Mouse (Mus musculus) forebrain, postnatal 0 days (tissue): ENCODE measurements around the gene Cflar. TPM values are rescaled to one million over a fixed set of nuclear protein-coding genes. Genes with fewer than 3 reads are reported as not detected.
A peak's percentile ranks its signal among the peaks of the same experiment; 100 is the strongest.
"Not testable (repeated sequence)": the region's sequence is repeated elsewhere in the genome, so short reads cannot be mapped to it uniquely, and the experiment has no call there.

ENCODE experiments used
- ATAC-seq: fragments of 200-750 bp; cut with Nextera tagmentation; 2 replicates; pipeline ENCODE4 v1.8.0; 2017; ENCODE audit warnings: mild to moderate bottlenecking, moderate library complexity
- DNase-seq: peaks from one replicate; pipeline ENCODE4 v3.0.0-alpha.2; 2015
- H3K27ac ChIP-seq: fragments of 300-500 bp; sonication (generic); 2 replicates; pipeline ENCODE4 v1.5.1; 2014; ENCODE audit warnings: low read depth, mild to moderate bottlenecking, antibody characterized with exemption, low read length, moderate library complexity, mixed read lengths
- H3K27me3 ChIP-seq: fragments of 300-500 bp; sonication (generic); 2 replicates; pipeline ENCODE4 v1.6.1; 2014; ENCODE audit warnings: mild to moderate bottlenecking, low read length, mixed read lengths; ENCODE audit not compliant: insufficient read depth
- H3K36me3 ChIP-seq: fragments of 300-500 bp; sonication (generic); 2 replicates; pipeline ENCODE4 v1.6.1; 2014; ENCODE audit warnings: mild to moderate bottlenecking, moderate library complexity; ENCODE audit not compliant: insufficient read depth
- H3K4me1 ChIP-seq: fragments of 300-500 bp; sonication (generic); 2 replicates; pipeline ENCODE4 v1.6.1; 2014; ENCODE audit warnings: antibody characterized with exemption; ENCODE audit not compliant: insufficient read depth
- H3K4me2 ChIP-seq: fragments of 300-500 bp; sonication (generic); 2 replicates; pipeline ENCODE4 v1.6.1; 2014; ENCODE audit warnings: low read depth, mild to moderate bottlenecking, moderate library complexity
- H3K4me3 ChIP-seq: fragments of 300-500 bp; sonication (generic); 2 replicates; pipeline ENCODE4 v1.5.1; 2014; ENCODE audit warnings: low read depth, low read length, mixed read lengths
- H3K9ac ChIP-seq: fragments of 300-500 bp; sonication (generic); 2 replicates; pipeline ENCODE4 v1.6.1; 2014; ENCODE audit warnings: mild to moderate bottlenecking
- H3K9me3 ChIP-seq: fragments of 300-500 bp; sonication (generic); 2 replicates; pipeline ENCODE4 v1.6.1; 2016; ENCODE audit warnings: low read length
- CTCF ChIP-seq: sonication (generic); IDR thresholded peaks from 2 replicates; pipeline ENCODE4 v1.5.1; 2016; ENCODE audit warnings: antibody characterized with exemption, control low read depth, low read depth
- WGBS: fragments of 180-500 bp; shearing (Covaris S2); extraction: QIAGEN DNeasy Blood & Tissue Kit; methylation state at CpG from one replicate; pipeline ENCODE4 v1.1.7; 2014; 5-methylcytosine and 5-hydroxymethylcytosine counted together
- polyA plus RNA-seq: library from polyadenylated mRNA; unstranded; fragments of >200 nt; fragmentation: Nextera tagmentation; extraction: Ambion mirVana; gene quantifications from 2 replicates; pipeline ENCODE4 v1.2.1, GENCODE M21; 2015
- total RNA-seq: library from RNA; depleted of rRNA; stranded (reverse); fragments of >200 nt; gene quantifications from 2 replicates; pipeline ENCODE4 v1.2.3, GENCODE M21; 2014

Gene Cflar
- total and polyA plus RNA-seq, 2 experiments from 2014 or later: 20.2 to 35.4 TPM

- Histone ChIP-seq H3K4me2 (no peak overlapping the region), H3K4me3 (no peak overlapping the region), H3K27ac (no peak overlapping the region), H3K9me3 (no peaks in the 10 kb centered on the region), H3K27me3 (no peaks in the 10 kb centered on the region), H3K36me3 (peaks cover 5% of the 10 kb centered on the region; the same call in 1 of the 2 replicates), H3K9ac (no peak overlapping the region), H3K4me1 (no peaks in the 10 kb centered on the region)
- no peak for TF ChIP-seq CTCF
- WGBS: 87% methylated on average over 5 of the region's 5 CpGs
- ATAC-seq: no peak
- DNase-seq: no peak
These were observed 31.3 kb downstream of the Cflar start for GRCm38 (mm10) chr1:58742571-58743021.

- TF ChIP-seq CTCF: no peak
- Histone ChIP-seq H3K27me3 (no peaks in the 10 kb centered on the region), H3K4me3 (no peak overlapping the region), H3K9me3 (no peaks in the 10 kb centered on the region), H3K9ac (no peak overlapping the region), H3K36me3 (peaks cover 5% of the 10 kb centered on the region; the same call in 1 of the 2 replicates), H3K4me1 (no peaks in the 10 kb centered on the region), H3K27ac (no peak overlapping the region), H3K4me2 (no peak overlapping the region)
- ATAC-seq: no peak
- DNase-seq: no peak
- 92% methylated on average over 6 of the region's 6 CpGs for WGBS
These were observed 31.9 kb downstream of the Cflar start for GRCm38 (mm10) chr1:58743252-58743651.

GRCm38 (mm10) chr1:58744645-58745044 lies 33.3 kb downstream of the Cflar start:
- peaks cover 5% of the 10 kb centered on the region; the same call in 1 of the 2 replicates for H3K36me3 ChIP-seq
- no peaks in the 10 kb centered on the region for H3K9me3 ChIP-seq
- no peak overlapping the region for H3K4me3 ChIP-seq
- H3K9ac ChIP-seq: no peak overlapping the region
- ATAC-seq: no peak
- no peaks in the 10 kb centered on the region for H3K4me1 ChIP-seq
- H3K4me2 ChIP-seq: no peak overlapping the region
- 92% methylated on average over 7 of the region's 7 CpGs for WGBS
- H3K27me3 ChIP-seq: no peaks in the 10 kb centered on the region
- no peak for TF ChIP-seq CTCF
- H3K27ac ChIP-seq: no peak overlapping the region
- no peak for DNase-seq

- no peaks in the 10 kb centered on the region for H3K36me3 ChIP-seq
- H3K4me1 ChIP-seq: no peaks in the 10 kb centered on the region
- peak; percentile 71 for ATAC-seq
- H3K9ac ChIP-seq: no peak overlapping the region
- H3K9me3 ChIP-seq: no peaks in the 10 kb centered on the region
- no peak overlapping the region for H3K4me2 ChIP-seq
- H3K4me3 ChIP-seq: no peak overlapping the region
- peak; percentile 68 for DNase-seq
- TF ChIP-seq CTCF: peak; percentile 80
- no peak overlapping the region for H3K27ac ChIP-seq
- WGBS: 64% methylated on average over 9 of the region's 9 CpGs
- H3K27me3 ChIP-seq: no peaks in the 10 kb centered on the region
These were observed 35.6 kb downstream of the Cflar start for GRCm38 (mm10) chr1:58746880-58747279.

- Histone ChIP-seq H3K9me3 (no peaks in the 10 kb centered on the region), H3K27me3 (no peaks in the 10 kb centered on the region), H3K27ac (no peak overlapping the region), H3K36me3 (no peaks in the 10 kb centered on the region; the same call in 1 of the 2 replicates), H3K4me1 (no peaks in the 10 kb centered on the region), H3K4me3 (no peak overlapping the region), H3K4me2 (no peak overlapping the region), H3K9ac (no peak overlapping the region)
- ATAC-seq: no peak
- WGBS: 92% methylated on average over 3 of the region's 3 CpGs
- no peak for TF ChIP-seq CTCF
- DNase-seq: no peak
These were observed 48.1 kb downstream of the Cflar start for GRCm38 (mm10) chr1:58759451-58759850.

GRCm38 (mm10) chr1:58760581-58760980 lies 49.3 kb downstream of the Cflar start:
- H3K36me3 ChIP-seq: no peaks in the 10 kb centered on the region
- DNase-seq (no peak), ATAC-seq (no peak)
- TF ChIP-seq CTCF: no peak
- no peak overlapping the region for H3K4me3 ChIP-seq
- H3K27me3 ChIP-seq: no peaks in the 10 kb centered on the region
- 76% methylated on average over 1 of the region's 1 CpGs for WGBS
- H3K4me2 ChIP-seq: no peak overlapping the region
- H3K9me3 ChIP-seq: no peaks in the 10 kb centered on the region
- no peak overlapping the region for H3K27ac ChIP-seq
- H3K4me1 ChIP-seq: no peaks in the 10 kb centered on the region
- no peak overlapping the region for H3K9ac ChIP-seq

- not testable (repeated sequence) for H3K4me2 ChIP-seq, H3K4me1 ChIP-seq, H3K9me3 ChIP-seq, DNase-seq, ATAC-seq, H3K36me3 ChIP-seq, H3K9ac ChIP-seq, H3K27ac ChIP-seq, H3K27me3 ChIP-seq, H3K4me3 ChIP-seq
- WGBS: 55% methylated on average over 5 of the region's 5 CpGs
These were observed 50.3 kb downstream of the Cflar start for GRCm38 (mm10) chr1:58761391-58762275.
